Mouse (Mus musculus): Measurements from ENCODE around the gene Usp33.

DNA sequence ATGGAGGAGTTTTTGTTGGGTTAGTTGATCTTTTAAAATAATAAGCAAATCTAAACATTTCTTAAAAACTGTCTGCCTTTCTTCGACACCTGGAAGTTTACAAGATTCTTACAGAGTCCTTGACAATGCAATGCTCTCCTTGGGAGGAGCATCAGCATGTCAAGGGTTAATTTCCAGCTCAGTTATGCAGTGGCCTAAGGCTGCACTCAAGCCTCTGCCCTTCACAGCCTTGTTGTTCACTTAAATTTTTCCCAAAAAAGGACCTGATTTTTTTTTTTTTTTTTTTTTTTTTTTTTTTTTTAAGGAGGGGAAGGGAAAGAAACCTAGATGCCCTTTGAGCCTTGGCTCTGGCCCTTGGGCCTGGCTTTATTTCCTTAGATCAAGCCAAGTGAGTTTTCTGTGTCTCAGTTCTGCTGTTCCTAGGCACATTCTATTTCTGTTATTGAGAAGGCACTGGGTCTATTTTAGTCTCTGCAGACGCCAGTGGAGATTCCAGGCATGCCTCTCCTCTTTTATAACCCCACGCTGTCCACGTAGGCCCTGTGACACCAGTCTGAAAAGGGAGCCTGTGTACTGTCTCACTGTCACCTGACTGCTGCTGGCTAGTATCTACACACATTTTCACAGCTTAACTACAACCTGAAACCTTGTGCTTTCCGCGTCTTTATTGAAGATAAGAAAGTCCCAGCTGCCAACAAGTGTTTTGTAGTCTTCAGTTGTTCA, 42.0 kb upstream of the Usp33 start:
- no peak for TF ChIP-seq CTCF (conservative IDR thresholded peaks at IDR 0.05 in 1 of 2, IDR thresholded peaks at IDR 0.05 in 1 of 2; ENCODE audit: low read depth in 2 of 2, low read length in 2 of 2)
- no peak for TF ChIP-seq USF2 (conservative IDR thresholded peaks at IDR 0.05; ENCODE audit: low read depth, low read length)
- TF ChIP-seq MAFK (IDR thresholded peaks at IDR 0.05; ENCODE audit: insufficient replicate concordance, low read length) = no peak

Measured in CH12.LX (cell line).